Mouse (Mus musculus): ENCODE measurements around the gene Crispld2. TPM values are rescaled to one million over a fixed set of nuclear protein-coding genes. Genes with fewer than 3 reads are reported as not detected.
A peak's percentile ranks its signal among the peaks of the same experiment; 100 is the strongest.

Crispld2 gene
- polyA plus RNA-seq, 1 experiment from 2014 or later = 1.7 TPM

- Histone ChIP-seq H3K4me2 (no peak overlapping the region), H3K9me3 (replicated peaks; ENCODE audit: control insufficient read depth, low read length) (no peaks in the 10 kb centered on the region), H3K27me3 (ENCODE audit: control insufficient read depth, insufficient read depth, low read length) (no peaks in the 10 kb centered on the region), H3K9ac (ENCODE audit: low read depth, low read length) (no peak overlapping the region), H3K4me3 (ENCODE audit: low read depth, low read length) (no peak overlapping the region), H3K4me1 (ENCODE audit: control insufficient read depth, insufficient read depth, low read length) (no peaks in the 10 kb centered on the region), H3K27ac (ENCODE audit: low read depth, low read length) (no peak overlapping the region), H3K36me3 (ENCODE audit: control insufficient read depth, insufficient read depth, low read length) (peaks cover 31% of the 10 kb centered on the region)
- no peak; the same call in 1 of the 2 replicates for ATAC-seq (replicated peaks; ENCODE audit: insufficient number of reproducible peaks, low FRiP score, low TSS enrichment)
- WGBS (ENCODE audit: insufficient replicate concordance) = 94% methylated on average over 8 of the region's 8 CpGs
Observed at GRCm38 (mm10) chr8:120083261-120083660, 91.0 kb downstream of the Crispld2 start.

- H3K27me3 ChIP-seq (ENCODE audit: control insufficient read depth, insufficient read depth, low read length) = no peaks in the 10 kb centered on the region
- H3K9me3 ChIP-seq (replicated peaks; ENCODE audit: control insufficient read depth, low read length) = no peaks in the 10 kb centered on the region
- H3K36me3 ChIP-seq (ENCODE audit: control insufficient read depth, insufficient read depth, low read length) = peaks cover 36% of the 10 kb centered on the region
- H3K4me2 ChIP-seq = no peak overlapping the region
- H3K4me1 ChIP-seq (ENCODE audit: control insufficient read depth, insufficient read depth, low read length) = no peaks in the 10 kb centered on the region
- H3K4me3 ChIP-seq (ENCODE audit: low read depth, low read length) = no peak overlapping the region
- H3K27ac ChIP-seq (ENCODE audit: low read depth, low read length) = no peak overlapping the region
- no peak; the same call in 1 of the 2 replicates for ATAC-seq (replicated peaks; ENCODE audit: insufficient number of reproducible peaks, low FRiP score, low TSS enrichment)
- no peak overlapping the region for H3K9ac ChIP-seq (ENCODE audit: low read depth, low read length)
- WGBS (ENCODE audit: insufficient replicate concordance) = 84% methylated on average over 8 of the region's 8 CpGs
Observed at GRCm38 (mm10) chr8:120084783-120085182, 92.5 kb downstream of the Crispld2 start.

GRCm38 (mm10) chr8:120089511-120089910 lies 97.3 kb downstream of the Crispld2 start:
- no peaks in the 10 kb centered on the region for H3K4me1 ChIP-seq (ENCODE audit: control insufficient read depth, insufficient read depth, low read length)
- ATAC-seq (replicated peaks; ENCODE audit: insufficient number of reproducible peaks, low FRiP score, low TSS enrichment) = no peak
- H3K9ac ChIP-seq (ENCODE audit: low read depth, low read length) = no peak overlapping the region
- no peaks in the 10 kb centered on the region for H3K9me3 ChIP-seq (replicated peaks; ENCODE audit: control insufficient read depth, low read length)
- peaks cover 32% of the 10 kb centered on the region for H3K36me3 ChIP-seq (ENCODE audit: control insufficient read depth, insufficient read depth, low read length)
- 75% methylated on average over 7 of the region's 7 CpGs for WGBS (ENCODE audit: insufficient replicate concordance)
- H3K27ac ChIP-seq (ENCODE audit: low read depth, low read length) = no peak overlapping the region
- no peaks in the 10 kb centered on the region for H3K27me3 ChIP-seq (ENCODE audit: control insufficient read depth, insufficient read depth, low read length)
- no peak overlapping the region for H3K4me2 ChIP-seq
- no peak overlapping the region for H3K4me3 ChIP-seq (ENCODE audit: low read depth, low read length)

- H3K4me1 ChIP-seq (ENCODE audit: control insufficient read depth, insufficient read depth, low read length) = no peaks in the 10 kb centered on the region
- no peaks in the 10 kb centered on the region for H3K27me3 ChIP-seq (ENCODE audit: control insufficient read depth, insufficient read depth, low read length)
- no peak overlapping the region for H3K27ac ChIP-seq (ENCODE audit: low read depth, low read length)
- no peak for ATAC-seq (replicated peaks; ENCODE audit: insufficient number of reproducible peaks, low FRiP score, low TSS enrichment)
- WGBS (ENCODE audit: insufficient replicate concordance) = 83% methylated on average over 3 of the region's 3 CpGs
- H3K4me2 ChIP-seq = no peak overlapping the region
- peaks cover 25% of the 10 kb centered on the region for H3K36me3 ChIP-seq (ENCODE audit: control insufficient read depth, insufficient read depth, low read length)
- no peaks in the 10 kb centered on the region for H3K9me3 ChIP-seq (replicated peaks; ENCODE audit: control insufficient read depth, low read length)
- no peak overlapping the region for H3K4me3 ChIP-seq (ENCODE audit: low read depth, low read length)
- no peak overlapping the region for H3K9ac ChIP-seq (ENCODE audit: low read depth, low read length)
Observed at GRCm38 (mm10) chr8:120091032-120091431, 98.8 kb downstream of the Crispld2 start.

GRCm38 (mm10) chr8:120093103-120093502 lies 100.9 kb downstream of the Crispld2 start:
- Histone ChIP-seq H3K9me3 (replicated peaks; ENCODE audit: control insufficient read depth, low read length) (no peaks in the 10 kb centered on the region), H3K9ac (ENCODE audit: low read depth, low read length) (no peak overlapping the region), H3K27ac (ENCODE audit: low read depth, low read length) (no peak overlapping the region), H3K4me2 (no peak overlapping the region), H3K27me3 (ENCODE audit: control insufficient read depth, insufficient read depth, low read length) (no peaks in the 10 kb centered on the region), H3K4me3 (ENCODE audit: low read depth, low read length) (no peak overlapping the region), H3K4me1 (ENCODE audit: control insufficient read depth, insufficient read depth, low read length) (no peaks in the 10 kb centered on the region), H3K36me3 (ENCODE audit: control insufficient read depth, insufficient read depth, low read length) (peaks cover 9% of the 10 kb centered on the region)
- 90% methylated on average over 3 of the region's 3 CpGs for WGBS (ENCODE audit: insufficient replicate concordance)
- ATAC-seq (replicated peaks; ENCODE audit: insufficient number of reproducible peaks, low FRiP score, low TSS enrichment) = no peak

GRCm38 (mm10) chr8:120094801-120095200 lies 102.6 kb downstream of the Crispld2 start:
- Histone ChIP-seq H3K9me3 (replicated peaks; ENCODE audit: control insufficient read depth, low read length) (no peaks in the 10 kb centered on the region), H3K4me3 (ENCODE audit: low read depth, low read length) (no peak overlapping the region), H3K4me1 (ENCODE audit: control insufficient read depth, insufficient read depth, low read length) (peaks cover under 1% of the 10 kb centered on the region; the same call in 1 of the 2 replicates), H3K9ac (ENCODE audit: low read depth, low read length) (no peak overlapping the region), H3K36me3 (ENCODE audit: control insufficient read depth, insufficient read depth, low read length) (0 out of 2 replicates have a peak, but pooled peaks cover 4% of the 10 kb centered on the region), H3K27me3 (ENCODE audit: control insufficient read depth, insufficient read depth, low read length) (no peaks in the 10 kb centered on the region), H3K27ac (ENCODE audit: low read depth, low read length) (no peak overlapping the region), H3K4me2 (no peak overlapping the region)
- 86% methylated on average over 10 of the region's 10 CpGs for WGBS (ENCODE audit: insufficient replicate concordance)
- no peak for ATAC-seq (replicated peaks; ENCODE audit: insufficient number of reproducible peaks, low FRiP score, low TSS enrichment)

GRCm38 (mm10) chr8:120096486-120096885 lies 104.2 kb downstream of the Crispld2 start:
- ATAC-seq (replicated peaks; ENCODE audit: insufficient number of reproducible peaks, low FRiP score, low TSS enrichment) = no peak
- Histone ChIP-seq H3K36me3 (ENCODE audit: control insufficient read depth, insufficient read depth, low read length) (0 out of 2 replicates have a peak, but pooled peaks cover 4% of the 10 kb centered on the region), H3K9me3 (replicated peaks; ENCODE audit: control insufficient read depth, low read length) (no peaks in the 10 kb centered on the region), H3K4me3 (ENCODE audit: low read depth, low read length) (no peak overlapping the region), H3K4me1 (ENCODE audit: control insufficient read depth, insufficient read depth, low read length) (peaks cover 8% of the 10 kb centered on the region), H3K27ac (ENCODE audit: low read depth, low read length) (no peak overlapping the region), H3K9ac (ENCODE audit: low read depth, low read length) (no peak overlapping the region), H3K27me3 (ENCODE audit: control insufficient read depth, insufficient read depth, low read length) (no peaks in the 10 kb centered on the region), H3K4me2 (no peak overlapping the region)
- WGBS (ENCODE audit: insufficient replicate concordance) = 76% methylated on average over 2 of the region's 2 CpGs

GRCm38 (mm10) chr8:120100388-120101067 lies 108.3 kb downstream of the Crispld2 start:
- H3K4me3 ChIP-seq (ENCODE audit: low read depth, low read length) = peak overlapping the region; percentile 99
- no peaks in the 10 kb centered on the region for H3K9me3 ChIP-seq (replicated peaks; ENCODE audit: control insufficient read depth, low read length)
- peak overlapping the region; percentile 91 for H3K9ac ChIP-seq (ENCODE audit: low read depth, low read length)
- ATAC-seq (replicated peaks; ENCODE audit: insufficient number of reproducible peaks, low FRiP score, low TSS enrichment) = no peak; the same call in 1 of the 2 replicates
- H3K4me1 ChIP-seq (ENCODE audit: control insufficient read depth, insufficient read depth, low read length) = peaks cover 16% of the 10 kb centered on the region
- H3K27ac ChIP-seq (ENCODE audit: low read depth, low read length) = peak overlapping the region; percentile 81; the same call in 1 of the 2 replicates
- H3K36me3 ChIP-seq (ENCODE audit: control insufficient read depth, insufficient read depth, low read length) = no peaks in the 10 kb centered on the region
- WGBS (ENCODE audit: insufficient replicate concordance) = 7% methylated on average over 22 of the region's 25 CpGs
- peak overlapping the region; percentile 79 for H3K4me2 ChIP-seq
- no peaks in the 10 kb centered on the region for H3K27me3 ChIP-seq (ENCODE audit: control insufficient read depth, insufficient read depth, low read length)
